Mouse (Mus musculus) midbrain, embryonic 11.5 days (tissue): ENCODE measurements at regions not wholly inside any gene's neighbourhood (a gene's known extent, or its start where the extent isn't known, plus 50 kb on each side); places are given as distances from the start of the nearest gene placed in this dataset.
A peak's percentile ranks its signal among the peaks of the same experiment; 100 is the strongest.

Experiments
- ATAC-seq: fragments of 200-750 bp; cut with Nextera tagmentation; 2 replicates; pipeline ENCODE4 v1.8.0; 2017; ENCODE audit warnings: moderate TSS enrichment, moderate library complexity; ENCODE audit not compliant: low FRiP score
- DNase-seq: peaks from one replicate; pipeline ENCODE4 v3.0.0; 2015; ENCODE audit warnings: low spot score; ENCODE audit errors: missing footprints
- H3K27ac ChIP-seq: fragments of 300-500 bp; sonication (generic); 2 replicates; pipeline ENCODE4 v1.5.1; 2014; ENCODE audit warnings: low read depth, low read length
- H3K27me3 ChIP-seq: fragments of 300-500 bp; sonication (generic); 2 replicates; pipeline ENCODE4 v1.6.1; 2014; ENCODE audit warnings: mild to moderate bottlenecking, low read length, moderate library complexity, mixed read lengths; ENCODE audit not compliant: control insufficient read depth, insufficient read depth
- H3K36me3 ChIP-seq: fragments of 300-500 bp; sonication (generic); 2 replicates; pipeline ENCODE4 v1.6.1; 2014; ENCODE audit warnings: mild to moderate bottlenecking, low read length, moderate library complexity, mixed read lengths; ENCODE audit not compliant: control insufficient read depth, insufficient read depth
- H3K4me1 ChIP-seq: fragments of 300-500 bp; sonication (generic); 2 replicates; pipeline ENCODE4 v1.6.1; 2014; ENCODE audit warnings: low read length; ENCODE audit not compliant: control insufficient read depth, insufficient read depth
- H3K4me2 ChIP-seq: fragments of 300-500 bp; sonication (generic); 2 replicates; pipeline ENCODE4 v1.6.1; 2014; ENCODE audit warnings: mild to moderate bottlenecking, moderate library complexity
- H3K4me3 ChIP-seq: fragments of 300-500 bp; sonication (generic); 2 replicates; pipeline ENCODE4 v1.5.1; 2014; ENCODE audit warnings: low read depth, low read length
- H3K9ac ChIP-seq: fragments of 300-500 bp; sonication (generic); 2 replicates; pipeline ENCODE4 v1.6.1; 2014; ENCODE audit warnings: low read length
- H3K9me3 ChIP-seq: fragments of 300-500 bp; sonication (generic); 2 replicates; pipeline ENCODE4 v1.6.1; 2016; ENCODE audit warnings: low read length; ENCODE audit not compliant: control insufficient read depth
- WGBS: fragments of 180-500 bp; shearing (Covaris S2); extraction: QIAGEN DNeasy Blood & Tissue Kit; methylation state at CpG from one replicate; pipeline ENCODE4 v1.1.7; 2014; 5-methylcytosine and 5-hydroxymethylcytosine counted together

DNA sequence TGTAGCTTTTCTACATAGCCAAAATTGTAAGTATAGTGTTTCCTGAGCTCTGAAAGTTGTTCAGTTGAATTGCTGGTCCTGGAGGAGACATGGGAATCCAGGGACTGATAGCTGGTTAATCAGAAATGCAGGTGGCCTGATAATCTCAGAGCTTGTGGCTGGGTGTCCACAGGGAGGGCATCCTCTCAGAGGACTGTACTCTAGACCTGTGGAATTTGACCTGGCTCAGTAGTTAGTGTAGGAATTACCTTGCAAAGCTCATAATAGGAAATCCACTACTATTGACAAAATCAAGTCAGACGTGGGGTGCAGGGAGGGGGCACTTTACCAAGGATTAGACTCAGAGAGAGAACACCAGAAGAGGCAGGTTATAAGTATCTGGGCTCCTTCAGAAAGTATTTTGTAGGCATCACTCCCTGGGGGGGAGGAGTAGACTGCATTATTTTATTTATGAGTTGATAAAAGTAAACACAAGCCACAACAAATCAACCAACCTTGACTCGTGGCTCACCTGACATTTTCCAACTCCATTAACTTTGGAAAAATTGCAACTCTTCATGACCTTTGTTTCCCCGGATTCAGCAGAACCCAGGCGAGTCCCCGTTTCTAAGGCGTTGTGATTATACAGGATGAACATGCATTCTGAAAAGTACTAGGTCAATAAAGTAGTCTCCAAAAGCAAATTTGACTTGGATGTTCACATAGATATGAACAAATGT lies 357.9 kb upstream of the Ddhd1 start:
- H3K27ac ChIP-seq = no peak overlapping the region
- ATAC-seq (no peak), DNase-seq (peak; percentile 72)
- no peak overlapping the region for H3K4me3 ChIP-seq
- H3K9me3 ChIP-seq = no peaks in the 10 kb centered on the region
- H3K9ac ChIP-seq = no peak overlapping the region
- H3K36me3 ChIP-seq = no peaks in the 10 kb centered on the region
- H3K4me1 ChIP-seq = no peaks in the 10 kb centered on the region
- H3K4me2 ChIP-seq = no peak overlapping the region
- WGBS = 84% methylated on average over 6 of the region's 6 CpGs
- H3K27me3 ChIP-seq = no peaks in the 10 kb centered on the region

DNA sequence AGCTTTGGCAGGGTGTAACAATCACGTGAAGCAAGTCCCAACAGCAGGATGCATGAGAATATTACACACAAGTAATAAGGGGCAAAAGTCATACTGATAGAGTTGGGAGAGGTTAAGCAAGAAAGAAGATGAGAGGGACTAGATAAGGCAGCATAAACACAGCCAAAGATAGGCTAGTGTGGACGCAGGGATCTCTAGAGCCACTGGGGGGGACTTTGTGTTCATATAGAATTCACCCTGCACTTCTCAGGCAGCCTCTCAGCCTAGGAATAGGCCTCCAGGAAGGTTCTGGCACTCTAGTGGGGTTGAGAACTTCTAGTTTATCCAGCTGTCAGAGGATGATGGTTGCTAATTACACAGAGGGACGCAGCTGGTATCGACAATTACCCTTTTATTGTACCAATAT lies 358.8 kb upstream of the Ddhd1 start:
- Histone ChIP-seq H3K4me1 (no peaks in the 10 kb centered on the region), H3K9ac (no peak overlapping the region), H3K4me2 (no peak overlapping the region), H3K27ac (no peak overlapping the region), H3K9me3 (no peaks in the 10 kb centered on the region), H3K36me3 (no peaks in the 10 kb centered on the region), H3K27me3 (no peaks in the 10 kb centered on the region), H3K4me3 (no peak overlapping the region)
- DNase-seq (no peak), ATAC-seq (no peak)
- WGBS = 59% methylated on average over 4 of the region's 4 CpGs

DNA sequence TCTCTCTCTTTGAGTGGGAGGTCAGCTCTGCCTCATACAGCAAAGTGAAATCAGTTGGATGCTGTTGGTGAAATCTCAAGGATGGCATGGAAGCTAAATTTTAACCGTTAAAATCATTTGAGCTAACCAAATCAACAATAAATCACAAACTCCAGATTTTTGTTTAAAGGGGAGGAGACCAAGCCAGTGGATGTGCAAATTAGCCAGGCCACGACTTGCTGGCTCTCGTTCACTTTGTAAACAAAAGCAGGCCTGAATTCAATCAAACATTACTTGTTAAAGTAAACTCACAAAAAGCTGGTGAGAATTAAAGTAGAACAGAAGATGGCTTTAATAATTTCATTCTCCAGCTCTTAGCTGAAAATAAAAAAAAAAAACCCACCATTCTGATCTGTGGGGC lies 359.3 kb upstream of the Ddhd1 start:
- Histone ChIP-seq H3K9ac (no peak overlapping the region), H3K4me2 (no peak overlapping the region), H3K4me3 (no peak overlapping the region), H3K27me3 (no peaks in the 10 kb centered on the region), H3K4me1 (no peaks in the 10 kb centered on the region), H3K36me3 (no peaks in the 10 kb centered on the region), H3K9me3 (no peaks in the 10 kb centered on the region), H3K27ac (no peak overlapping the region)
- DNase-seq (no peak), ATAC-seq (no peak)
- WGBS = 65% methylated on average over 3 of the region's 3 CpGs

DNA sequence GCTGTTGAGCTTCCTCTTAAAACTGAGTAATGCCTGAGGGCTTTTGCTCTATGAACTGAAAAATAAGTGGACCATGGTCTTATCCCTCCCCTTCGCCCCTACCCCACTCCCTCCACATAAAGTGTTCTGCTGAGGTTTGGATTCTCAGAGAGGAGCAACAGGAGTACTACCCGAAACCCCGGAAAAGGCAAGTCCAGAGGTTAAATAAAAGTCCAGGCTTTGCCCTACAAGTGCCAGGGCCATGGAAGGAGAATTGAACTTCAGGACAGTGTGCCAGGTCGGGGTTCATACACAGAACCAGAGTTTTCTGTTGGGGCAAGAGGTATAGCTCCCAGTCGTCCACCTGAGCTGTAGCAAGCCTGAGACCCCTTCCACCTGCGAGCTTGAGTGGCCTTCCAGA lies 360.0 kb upstream of the Ddhd1 start:
- DNase-seq (no peak), ATAC-seq (no peak)
- Histone ChIP-seq H3K9ac (no peak overlapping the region), H3K9me3 (no peaks in the 10 kb centered on the region), H3K4me2 (no peak overlapping the region), H3K27ac (no peak overlapping the region), H3K27me3 (no peaks in the 10 kb centered on the region), H3K4me3 (no peak overlapping the region), H3K4me1 (no peaks in the 10 kb centered on the region), H3K36me3 (no peaks in the 10 kb centered on the region)
- WGBS = 79% methylated on average over 6 of the region's 6 CpGs

DNA sequence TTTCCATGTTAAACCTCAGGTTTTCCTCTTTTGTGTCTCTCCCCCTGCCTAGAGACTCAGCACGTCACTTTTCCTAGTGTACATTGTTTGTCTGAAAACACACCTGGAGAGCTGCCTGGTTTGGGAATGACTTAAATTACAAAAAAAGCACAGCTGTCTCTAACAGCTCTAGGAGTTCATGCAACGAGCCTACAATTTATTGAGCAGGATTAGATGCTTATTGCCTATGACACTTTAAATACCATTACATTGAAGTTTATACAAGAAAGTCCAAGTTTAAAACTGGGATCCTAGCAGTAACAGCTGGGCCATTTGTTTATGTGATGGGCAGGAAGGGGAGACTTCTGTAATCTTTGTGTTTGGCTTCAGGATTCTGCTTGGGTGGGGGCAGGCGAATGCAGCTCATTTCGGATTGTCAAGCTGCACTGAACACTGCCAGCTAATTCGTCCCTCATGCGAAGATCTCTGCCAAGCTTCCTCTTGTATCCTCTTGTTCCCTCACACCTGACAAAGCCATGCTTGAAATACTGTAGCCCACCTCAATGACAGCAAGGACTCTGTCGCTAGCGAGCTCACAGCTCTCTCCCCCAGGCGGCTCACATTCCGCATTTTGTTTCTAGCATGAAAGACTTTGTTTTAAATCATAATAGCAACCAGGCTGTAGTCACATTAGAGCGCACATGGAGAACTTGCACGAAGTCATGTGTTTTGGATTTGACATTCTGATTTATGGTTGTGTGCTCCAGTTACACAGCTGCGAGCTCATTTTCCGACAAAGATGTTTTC lies 359.8 kb upstream of the Gm15217 start:
- H3K4me2 ChIP-seq = no peak overlapping the region
- H3K9me3 ChIP-seq = no peaks in the 10 kb centered on the region
- ATAC-seq (no peak), DNase-seq (no peak)
- H3K27ac ChIP-seq = no peak overlapping the region
- 77% methylated on average over 14 of the region's 14 CpGs for WGBS
- H3K4me1 ChIP-seq = no peaks in the 10 kb centered on the region
- H3K27me3 ChIP-seq = no peaks in the 10 kb centered on the region
- no peak overlapping the region for H3K4me3 ChIP-seq
- H3K36me3 ChIP-seq = no peaks in the 10 kb centered on the region
- H3K9ac ChIP-seq = no peak overlapping the region

DNA sequence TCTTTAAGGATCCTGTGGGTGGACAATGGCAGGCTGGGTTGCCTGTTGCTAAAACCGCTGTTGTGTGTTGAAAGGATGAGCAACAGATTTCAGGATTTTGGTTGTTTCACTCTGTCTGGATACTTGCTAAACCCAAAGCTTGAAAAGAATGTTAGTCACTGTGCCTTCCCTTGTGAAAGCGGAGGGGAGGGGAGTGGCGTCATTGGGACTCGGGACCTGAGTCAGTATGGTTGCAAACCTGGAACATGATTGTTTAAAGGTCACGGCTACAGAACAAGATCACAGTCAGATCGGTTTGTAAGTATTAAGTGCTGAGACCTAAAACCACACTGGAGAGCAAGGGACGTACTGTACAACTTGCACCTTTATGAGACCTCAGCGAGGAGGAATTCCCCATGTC lies 344.9 kb upstream of the Gm15217 start:
- Histone ChIP-seq H3K9me3 (no peaks in the 10 kb centered on the region), H3K4me2 (no peak overlapping the region), H3K9ac (no peak overlapping the region), H3K27ac (no peak overlapping the region), H3K4me1 (no peaks in the 10 kb centered on the region), H3K4me3 (no peak overlapping the region), H3K36me3 (no peaks in the 10 kb centered on the region), H3K27me3 (no peaks in the 10 kb centered on the region)
- 89% methylated on average over 8 of the region's 8 CpGs for WGBS
- DNase-seq = no peak
- no peak for ATAC-seq

DNA sequence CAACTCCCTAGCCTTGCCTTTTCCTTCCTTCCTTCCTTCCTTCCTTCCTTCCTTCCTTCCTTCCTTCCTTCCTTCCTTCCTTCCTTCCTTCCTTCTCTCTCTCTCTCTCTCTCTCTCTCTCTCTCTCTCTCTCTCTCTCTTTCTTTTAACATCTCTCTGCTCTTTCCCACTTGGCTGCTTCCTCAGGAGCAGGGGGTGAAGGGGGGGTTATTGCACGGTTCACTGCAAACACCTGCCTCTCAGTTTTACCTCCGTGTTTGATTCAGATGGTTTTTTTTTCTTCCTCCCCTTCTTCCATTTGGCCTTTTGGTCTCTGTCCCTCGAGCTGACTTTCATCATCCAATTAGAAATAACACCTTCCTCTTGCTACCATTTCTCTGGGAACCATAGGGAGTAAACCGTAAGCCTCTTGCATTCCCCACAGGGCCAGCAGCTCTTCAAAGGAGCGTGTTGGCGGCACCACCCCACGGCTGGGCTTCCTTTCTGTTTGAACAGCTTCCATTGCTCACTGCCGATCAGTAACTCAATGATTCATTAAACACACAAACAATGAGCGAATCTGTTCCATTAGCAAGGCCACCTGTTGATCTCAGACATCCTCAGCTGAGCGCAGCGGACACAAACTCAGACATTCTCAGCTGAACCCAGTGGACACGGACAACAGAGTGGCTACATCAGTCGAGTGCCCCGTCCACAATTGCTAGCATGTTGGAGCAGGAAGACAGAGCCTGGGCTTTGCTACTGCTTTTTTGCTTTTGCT lies 318.4 kb upstream of the Gm15217 start:
- Histone ChIP-seq H3K4me2 (peak overlapping the region; percentile 3), H3K4me3 (no peak overlapping the region), H3K27me3 (no peaks in the 10 kb centered on the region), H3K36me3 (no peaks in the 10 kb centered on the region), H3K9ac (no peak overlapping the region), H3K27ac (no peak overlapping the region), H3K9me3 (no peaks in the 10 kb centered on the region), H3K4me1 (0 out of 2 replicates have a peak, but pooled peaks cover 3% of the 10 kb centered on the region)
- WGBS = 30% methylated on average over 14 of the region's 14 CpGs
- ATAC-seq = 0 out of 2 replicates have a peak, but pooled peaks have one; percentile 44
- peak; percentile 84 for DNase-seq

DNA sequence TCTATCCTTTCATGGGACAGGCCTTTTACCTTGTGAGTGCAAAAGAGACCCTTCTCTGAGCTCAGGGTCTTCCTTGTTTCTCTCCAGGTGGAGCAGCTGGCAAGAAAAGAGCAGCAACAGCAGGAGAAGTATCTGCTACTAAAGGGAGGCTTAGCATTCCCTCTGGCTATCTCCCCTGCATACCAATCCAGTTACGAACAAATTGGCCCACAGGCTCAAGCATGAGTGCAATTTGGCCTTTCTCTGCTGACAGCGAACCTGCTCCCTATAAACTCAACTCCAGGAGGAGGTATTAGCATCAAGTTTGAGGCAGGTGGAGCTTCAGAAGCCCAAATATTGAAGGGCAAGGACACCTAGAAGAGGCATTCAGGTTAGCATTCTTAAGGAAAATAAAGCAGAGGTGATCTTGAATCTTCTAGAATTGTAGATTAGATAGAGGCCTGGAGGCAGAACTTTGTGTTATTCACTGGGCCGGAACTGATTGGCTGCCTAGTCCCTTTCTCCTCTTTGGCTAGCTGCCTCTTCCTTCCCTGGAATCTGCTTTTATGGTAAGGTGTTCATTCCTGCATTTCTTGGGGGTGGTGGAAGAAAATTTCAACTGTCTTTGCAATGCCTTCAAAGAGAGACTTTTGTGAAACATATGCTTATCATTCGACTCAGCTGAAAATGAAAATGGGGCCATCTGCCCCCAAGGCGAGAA lies 312.0 kb upstream of the Gm15217 start:
- DNase-seq (no peak), ATAC-seq (no peak)
- Histone ChIP-seq H3K4me3 (no peak overlapping the region), H3K27me3 (no peaks in the 10 kb centered on the region), H3K9ac (no peak overlapping the region), H3K4me2 (no peak overlapping the region), H3K36me3 (no peaks in the 10 kb centered on the region), H3K4me1 (no peaks in the 10 kb centered on the region), H3K27ac (no peak overlapping the region), H3K9me3 (no peaks in the 10 kb centered on the region)
- 82% methylated on average over 5 of the region's 5 CpGs for WGBS
